Mouse (Mus musculus) adrenal gland, postnatal 25 days (tissue): ENCODE measurements around the gene Smim4. TPM values are rescaled to one million over a fixed set of nuclear protein-coding genes. Genes with fewer than 3 reads are reported as not detected.

Source experiments
- DNase-seq: peaks from one replicate; pipeline ENCODE4 v3.0.0; 2021; ENCODE audit warnings: mixed read lengths
- total RNA-seq: library from RNA; stranded (reverse); gene quantifications from 2 replicates; pipeline ENCODE4 v1.2.3, GENCODE M21; 2021

Gene Smim4
- total RNA-seq, 1 experiment from 2014 or later = 77.7 TPM

DNA sequence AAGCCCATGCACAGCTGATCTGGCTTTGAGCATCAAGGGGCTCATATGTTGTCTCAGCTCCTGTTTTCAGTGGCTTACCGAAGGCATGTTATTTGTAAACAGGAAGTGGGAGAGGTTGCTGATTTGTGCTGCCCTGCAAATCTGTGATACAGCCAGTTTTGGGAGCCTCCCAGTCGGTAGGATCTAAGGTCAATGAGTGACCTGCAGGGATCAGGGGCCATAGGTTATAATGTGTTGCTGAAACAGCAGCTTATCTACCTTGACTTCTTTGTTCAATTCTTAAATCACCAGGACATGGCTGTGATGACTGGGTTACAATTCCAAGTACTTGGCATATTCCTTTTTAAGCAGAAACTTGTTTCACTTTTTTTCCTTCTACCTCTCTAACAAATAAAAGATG lies 13.2 kb downstream of the Smim4 start:
- DNase-seq = no peak

- no peak for DNase-seq
Observed at GRCm38 (mm10) chr14:31114011-31114410, 14.7 kb downstream of the Smim4 start.

- DNase-seq = no peak
Observed at GRCm38 (mm10) chr14:31112187-31112586, 16.6 kb downstream of the Smim4 start.

DNA sequence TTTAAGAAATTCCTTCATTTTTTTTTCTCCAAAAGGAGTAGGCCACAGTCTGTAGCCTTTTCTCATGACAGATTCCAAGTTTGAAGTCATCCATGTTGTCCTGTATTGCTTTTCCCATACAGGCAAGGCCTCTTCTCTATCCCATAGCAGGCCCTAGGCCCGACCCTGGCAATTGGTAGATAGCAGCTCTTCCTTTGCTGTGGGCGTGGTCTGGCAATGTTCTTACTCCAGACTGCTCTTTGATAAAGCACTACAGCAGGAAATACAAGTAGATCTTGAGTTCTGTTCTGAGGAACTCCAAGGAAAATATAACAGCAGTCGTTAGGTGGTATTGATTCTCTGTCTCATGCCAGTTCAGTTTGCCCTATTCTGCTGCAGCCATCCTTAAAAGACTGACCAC lies 18.1 kb downstream of the Smim4 start:
- DNase-seq = no peak

GRCm38 (mm10) chr14:31105156-31105555 lies 23.6 kb downstream of the Smim4 start:
- no peak for DNase-seq

DNA sequence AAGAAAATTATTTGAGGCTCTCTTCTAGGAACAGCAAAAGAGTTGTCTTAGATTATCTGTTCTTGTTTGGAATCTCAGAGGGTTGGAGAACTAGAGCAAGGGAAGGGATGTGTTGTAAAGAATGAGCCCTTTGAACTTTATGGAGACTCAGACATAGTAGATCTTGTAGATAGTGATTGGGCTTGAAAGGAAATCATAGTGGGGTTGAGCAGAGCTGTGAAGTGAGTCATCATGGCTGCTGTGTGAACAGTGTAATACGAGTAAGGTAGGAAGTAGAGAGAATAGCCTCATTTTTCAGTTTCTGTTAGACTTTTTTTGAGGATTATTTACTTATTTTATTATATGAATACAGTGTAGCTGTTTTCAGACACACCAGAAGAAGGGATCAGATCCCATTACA lies 38.8 kb downstream of the Smim4 start:
- DNase-seq = no peak

DNA sequence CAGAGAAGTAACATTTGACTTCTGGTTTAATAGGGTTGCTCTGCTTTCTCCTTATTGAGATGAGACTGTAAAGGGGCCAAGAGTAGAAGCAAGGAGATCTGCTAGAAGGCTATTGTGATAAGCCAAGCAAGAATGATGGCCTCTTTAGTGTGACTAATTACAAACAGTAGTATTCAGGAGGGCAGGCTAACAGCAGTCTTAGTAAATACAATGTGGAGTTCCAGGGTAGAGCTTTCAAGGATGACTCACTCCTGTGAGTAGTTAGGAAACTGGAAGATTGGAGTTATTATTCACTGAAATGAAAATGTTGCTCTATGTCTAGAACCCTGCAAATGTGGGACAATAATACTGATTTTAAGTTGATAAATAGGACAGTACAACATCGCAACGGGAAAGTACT lies 40.2 kb downstream of the Smim4 start:
- DNase-seq = no peak

GRCm38 (mm10) chr14:31087433-31087832 lies 41.3 kb downstream of the Smim4 start:
- DNase-seq = no peak

- DNase-seq = no peak
Observed at GRCm38 (mm10) chr14:31081147-31081546, 47.6 kb downstream of the Smim4 start.

DNA sequence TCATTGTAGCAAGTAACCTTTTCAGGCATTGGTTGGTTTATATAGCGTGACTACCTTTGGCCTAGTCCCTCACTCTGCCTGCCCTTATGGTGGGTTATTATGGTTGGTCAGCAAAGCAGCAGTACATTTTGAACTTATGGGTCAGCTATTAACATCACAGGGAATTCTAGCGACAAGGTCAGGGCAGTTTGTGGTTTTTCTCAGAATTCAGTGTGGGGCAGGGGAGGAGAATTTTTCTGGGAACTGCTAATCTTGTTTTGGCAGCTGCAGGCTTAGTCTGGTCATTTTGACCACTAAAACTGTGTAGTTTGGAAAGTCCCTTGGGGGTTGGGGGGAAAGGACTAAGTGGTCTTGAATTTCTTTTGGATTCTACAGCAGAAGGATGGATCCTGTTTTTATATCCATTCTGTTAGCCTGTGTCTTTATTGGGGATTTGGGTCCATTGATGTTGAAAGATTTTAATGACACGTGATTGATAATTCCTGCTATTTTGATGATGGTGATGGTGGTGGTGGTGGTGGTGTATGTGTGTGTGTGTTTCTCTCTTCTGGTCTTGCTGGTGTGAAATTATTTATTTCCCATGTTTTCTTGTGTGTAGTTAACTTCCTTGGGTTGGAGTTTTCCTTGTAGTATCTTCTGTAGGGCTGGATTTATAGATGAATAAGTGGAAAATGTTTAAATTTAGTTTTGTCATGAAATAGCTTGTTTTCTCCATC lies 49.3 kb downstream of the Smim4 start:
- DNase-seq = no peak

DNA sequence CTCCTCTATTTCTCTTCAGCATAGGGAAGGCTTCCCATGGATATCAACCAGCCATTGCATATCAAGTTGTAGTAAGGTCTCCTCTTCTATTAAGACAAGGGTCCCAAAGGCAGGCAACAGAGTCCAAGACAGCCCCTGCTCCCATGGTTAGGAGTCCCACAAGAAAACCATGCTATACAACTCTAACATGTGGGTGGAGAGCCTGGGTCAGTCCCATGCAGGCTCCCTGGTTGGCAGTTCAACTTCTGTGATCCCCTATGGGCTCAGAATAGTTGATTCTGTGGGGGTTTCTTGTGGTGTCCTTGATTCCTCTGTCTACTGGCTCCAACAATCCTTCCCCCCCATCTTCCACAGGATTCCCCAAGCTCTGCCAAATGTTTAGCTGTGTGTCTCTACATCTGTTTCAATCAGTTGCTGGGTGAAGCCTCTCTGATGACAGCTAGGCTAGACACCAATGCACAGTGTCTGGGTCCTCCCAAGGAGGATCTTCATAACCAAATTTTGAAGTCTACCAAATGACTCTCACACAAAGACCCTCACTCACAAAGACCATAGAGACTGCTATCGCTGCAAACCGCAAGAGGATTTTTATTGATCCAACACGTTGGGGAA lies 50.1 kb downstream of the Smim4 start:
- DNase-seq = no peak

DNA sequence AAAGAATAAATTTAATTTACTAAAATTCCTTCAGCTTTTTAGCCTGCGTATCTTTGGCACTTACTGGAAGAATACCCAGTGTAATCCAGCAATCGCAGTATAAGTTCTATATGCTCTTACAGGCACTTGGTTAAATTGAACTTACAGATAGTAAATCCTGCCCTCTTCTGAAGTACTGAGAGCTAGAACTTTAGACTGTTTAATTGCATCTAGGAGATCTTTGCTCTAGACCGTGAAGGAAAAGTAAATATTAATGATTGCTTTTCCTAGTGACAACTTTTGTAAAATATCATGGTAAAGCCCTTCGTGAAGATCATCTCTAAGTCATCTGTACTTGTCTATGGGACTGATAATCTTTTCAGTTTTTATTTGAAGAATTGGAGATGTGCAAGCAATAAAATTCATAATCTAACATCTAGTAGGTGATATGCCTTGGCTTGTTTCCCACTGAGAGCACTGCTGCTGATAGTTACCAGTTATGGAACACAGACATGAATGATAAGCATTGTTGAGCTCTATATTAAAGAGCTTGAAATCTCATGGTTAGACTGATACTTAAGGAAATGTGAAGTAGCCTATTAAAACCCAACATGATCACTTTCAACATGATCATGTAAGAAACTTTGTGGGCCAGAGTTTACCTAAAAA lies 59.5 kb downstream of the Smim4 start:
- DNase-seq = no peak

- no peak for DNase-seq
Observed at GRCm38 (mm10) chr14:31062277-31062676, 66.5 kb downstream of the Smim4 start.

DNA sequence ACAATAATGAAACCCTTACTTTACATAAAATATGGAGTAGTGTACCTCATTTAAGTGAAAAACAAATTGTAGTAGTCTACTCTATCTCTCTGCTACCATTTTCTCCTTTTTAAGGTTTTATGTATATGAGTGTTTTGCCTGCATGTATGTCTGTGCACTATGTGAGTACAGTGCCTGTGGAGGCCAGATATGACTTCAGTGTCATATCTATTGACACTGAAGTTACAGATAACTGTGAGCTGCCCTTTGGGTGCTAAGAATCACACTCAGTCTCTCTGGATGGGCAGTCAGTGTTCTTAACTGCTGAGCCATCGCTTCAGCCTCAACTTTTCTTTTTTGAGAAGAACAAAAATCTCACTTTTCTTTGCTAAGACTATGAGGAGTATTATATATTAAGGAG lies 82.9 kb downstream of the Smim4 start:
- no peak for DNase-seq

DNA sequence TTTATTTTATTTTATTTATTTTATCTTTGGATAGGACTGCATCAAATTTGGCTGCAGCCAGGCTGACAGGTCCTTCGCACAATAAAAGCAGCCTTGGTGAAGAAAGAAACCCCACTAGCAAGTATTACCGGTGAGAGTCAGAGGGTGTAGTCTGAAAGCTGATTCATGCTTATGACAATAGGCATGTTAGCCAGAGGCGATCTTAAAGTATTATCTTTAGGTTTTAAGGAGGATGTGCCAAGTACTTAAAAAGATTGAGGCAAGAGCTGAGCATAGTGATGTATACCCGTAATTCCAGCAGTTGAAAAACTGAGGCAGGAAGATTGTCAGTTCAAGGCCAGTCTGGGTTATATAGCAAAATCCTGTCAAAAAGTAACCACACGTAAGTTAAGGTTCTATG lies 83.5 kb downstream of the Smim4 start:
- DNase-seq = no peak

Other genes starting within 250 kb of the Smim4 start
- 2.5 and 3.3 TPM in 2 replicates for gene Mustn1, start 249.8 kb downstream of the Smim4 start, total RNA-seq
- 0.46 and 17.5 TPM in 2 replicates for gene Itih4, start 242.5 kb downstream of the Smim4 start, total RNA-seq
- 0.30 and 5.2 TPM in 2 replicates for gene Itih3, start 205.2 kb downstream of the Smim4 start, total RNA-seq
- gene Itih1, start 185.7 kb downstream of the Smim4 start, total RNA-seq = 7.6 TPM in 1 of 2 replicates, not detected in the other
- gene Nek4, start 177.6 kb downstream of the Smim4 start, total RNA-seq = 14.3 and 14.8 TPM in 2 replicates
- 42.0 and 56.9 TPM in 2 replicates for gene Glt8d1, start 127.6 kb downstream of the Smim4 start, total RNA-seq
- gene Spcs1, start 127.3 kb downstream of the Smim4 start, total RNA-seq = 250 and 265 TPM in 2 replicates
- gene Pbrm1, start 109.8 kb downstream of the Smim4 start, total RNA-seq = 49.9 and 66.0 TPM in 2 replicates
- gene Gnl3, start 109.8 kb downstream of the Smim4 start, total RNA-seq = 60.8 and 110 TPM in 2 replicates
- gene Nt5dc2, start 2.1 kb upstream of the Smim4 start, total RNA-seq = 33.5 and 39.5 TPM in 2 replicates
- gene Stab1, start 39.7 kb upstream of the Smim4 start, total RNA-seq = 62.2 and 79.5 TPM in 2 replicates
- 1.9 TPM in 1 of 2 replicates, not detected in the other for gene Tnnc1, start 79.4 kb upstream of the Smim4 start, total RNA-seq
- gene Nisch, start 88.0 kb upstream of the Smim4 start, total RNA-seq = 393 and 398 TPM in 2 replicates
- 6.3 and 7.5 TPM in 2 replicates for gene Sema3g, start 88.9 kb upstream of the Smim4 start, total RNA-seq
- gene Phf7, start 122.4 kb upstream of the Smim4 start, total RNA-seq = 7.6 and 11.0 TPM in 2 replicates
- gene Bap1, start 122.5 kb upstream of the Smim4 start, total RNA-seq = 62.6 and 65.9 TPM in 2 replicates
- gene Dnah1, start 194.9 kb upstream of the Smim4 start, total RNA-seq = 1.0 and 1.6 TPM in 2 replicates
- gene Capn7, start 207.7 kb upstream of the Smim4 start, total RNA-seq = 51.2 and 51.7 TPM in 2 replicates